Mouse (Mus musculus): ENCODE measurements around the gene Slc30a7. TPM values are rescaled to one million over a fixed set of nuclear protein-coding genes. Genes with fewer than 3 reads are reported as not detected.
"Not testable (repeated sequence)": the region's sequence is repeated elsewhere in the genome, so short reads cannot be mapped to it uniquely, and the experiment has no call there.

Slc30a7 gene
- polyA plus RNA-seq, 1 experiment from 2014 or later, result 21.0 TPM

- no peak overlapping the region for H3K4me3 ChIP-seq
- no peaks in the 10 kb centered on the region for H3K4me1 ChIP-seq
- no peak overlapping the region for H3K27ac ChIP-seq (replicated peaks)
- WGBS, result 92% methylated on average over 6 of the region's 6 CpGs
- H3K27me3 ChIP-seq (ENCODE audit: low read depth, poor library complexity, severe bottlenecking), result no peaks in the 10 kb centered on the region
- no peak for DNase-seq (ENCODE audit: low spot score)
- H3K36me3 ChIP-seq, result peaks cover 43% of the 10 kb centered on the region
- no peaks in the 10 kb centered on the region for H3K9me3 ChIP-seq (replicated peaks)
Measured at GRCm38 (mm10) chr3:115931701-115932100, 75.5 kb downstream of the Slc30a7 start.

DNA sequence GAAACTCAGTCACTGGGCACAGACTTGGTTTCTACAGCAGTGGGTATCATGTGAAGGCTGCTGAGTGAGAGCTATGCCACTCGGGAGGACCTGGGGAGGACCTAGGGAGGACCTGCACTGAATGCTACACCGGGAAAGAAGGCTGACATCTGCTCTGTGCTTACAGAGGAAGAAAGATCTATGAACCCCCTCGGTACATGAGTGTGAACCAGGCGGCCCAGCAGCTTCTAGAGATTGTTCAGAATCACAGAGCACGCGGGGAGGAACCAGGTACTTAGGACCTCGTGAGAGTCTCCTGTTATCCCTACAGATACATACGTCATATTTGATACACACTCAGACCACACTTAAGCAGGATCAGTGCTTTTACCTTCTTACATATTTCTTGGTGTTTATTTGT lies 80.7 kb downstream of the Slc30a7 start:
- Histone ChIP-seq H3K4me3 (no peak overlapping the region), H3K27me3 (ENCODE audit: low read depth, poor library complexity, severe bottlenecking) (no peaks in the 10 kb centered on the region), H3K4me1 (no peaks in the 10 kb centered on the region), H3K9me3 (replicated peaks) (no peaks in the 10 kb centered on the region), H3K27ac (replicated peaks) (no peak overlapping the region), H3K36me3 (peaks cover 50% of the 10 kb centered on the region)
- no peak for DNase-seq (ENCODE audit: low spot score)
- 93% methylated on average over 8 of the region's 8 CpGs for WGBS

DNA sequence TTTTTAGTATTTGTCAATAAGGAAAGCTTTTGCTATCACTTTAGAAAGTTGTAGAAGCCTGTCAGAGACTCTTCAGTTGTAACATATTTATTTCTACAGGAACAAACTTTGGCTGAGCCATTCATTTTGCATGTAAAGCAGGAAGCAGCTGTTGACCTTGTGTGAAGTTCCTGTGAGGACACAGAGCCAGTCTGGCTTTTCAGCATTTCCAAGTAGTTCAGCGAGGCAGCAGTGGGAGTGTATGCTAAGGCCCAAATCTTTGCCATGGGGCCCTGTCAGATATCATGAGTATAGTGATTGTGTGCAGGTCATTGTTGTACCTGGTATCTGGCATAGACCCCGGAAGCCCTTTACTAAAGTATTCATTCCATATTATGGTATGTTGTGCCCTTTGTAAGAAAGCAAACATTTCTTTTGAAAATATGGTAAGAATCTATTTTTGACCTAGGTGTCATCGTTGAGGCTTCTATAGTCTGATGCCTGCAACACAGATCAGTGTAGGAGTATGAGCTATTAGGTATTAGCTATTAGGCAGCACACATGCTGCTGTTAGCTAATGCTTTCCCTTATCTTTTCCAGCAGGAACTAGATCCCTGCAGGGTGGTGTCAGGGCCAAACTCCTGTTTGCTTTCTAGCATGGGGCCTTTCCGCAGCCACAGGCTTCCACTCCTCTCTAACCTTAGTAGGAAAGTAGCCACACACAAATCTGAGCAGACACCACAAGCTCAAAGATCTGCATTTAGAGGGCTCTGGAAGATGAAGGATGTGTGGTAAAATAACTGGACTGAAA lies 82.6 kb downstream of the Slc30a7 start:
- 91% methylated on average over 4 of the region's 4 CpGs for WGBS
- Histone ChIP-seq H3K4me3 (no peak overlapping the region), H3K27ac (replicated peaks) (no peak overlapping the region), H3K36me3 (peaks cover 44% of the 10 kb centered on the region), H3K27me3 (ENCODE audit: low read depth, poor library complexity, severe bottlenecking) (no peaks in the 10 kb centered on the region), H3K4me1 (no peaks in the 10 kb centered on the region), H3K9me3 (replicated peaks) (no peaks in the 10 kb centered on the region)
- DNase-seq (ENCODE audit: low spot score), result no peak

DNA sequence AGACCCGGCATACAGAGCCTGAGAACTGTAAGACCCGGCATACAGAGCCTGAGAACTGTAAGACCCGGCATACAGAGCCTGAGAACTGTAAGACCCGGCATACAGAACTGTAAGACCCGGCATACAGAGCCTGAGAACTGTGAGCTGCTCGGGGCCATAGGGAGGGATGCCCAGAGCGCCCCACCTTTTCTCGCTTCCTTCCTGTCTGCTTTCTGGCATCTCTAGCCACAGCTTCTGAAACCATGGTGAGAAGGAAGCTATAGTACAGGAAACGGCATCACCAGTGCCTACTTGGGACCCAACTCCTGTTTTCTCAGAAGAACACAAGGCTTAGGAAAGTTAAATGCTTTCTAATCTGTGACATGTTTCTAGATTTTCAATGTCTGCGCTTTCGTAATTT lies 99.8 kb downstream of the Slc30a7 start:
- not testable (repeated sequence) for H3K4me1 ChIP-seq; H3K9me3 ChIP-seq (replicated peaks); H3K27ac ChIP-seq (replicated peaks); H3K4me3 ChIP-seq; DNase-seq (ENCODE audit: low spot score); H3K27me3 ChIP-seq (ENCODE audit: low read depth, poor library complexity, severe bottlenecking)
- 94% methylated on average over 11 of the region's 11 CpGs for WGBS
- peaks cover 21% of the 10 kb centered on the region for H3K36me3 ChIP-seq

- DNase-seq (ENCODE audit: low spot score), result no peak
- no peaks in the 10 kb centered on the region for H3K27me3 ChIP-seq (ENCODE audit: low read depth, poor library complexity, severe bottlenecking)
- WGBS, result 99% methylated on average over 4 of the region's 4 CpGs
- H3K9me3 ChIP-seq (replicated peaks), result no peaks in the 10 kb centered on the region
- H3K4me3 ChIP-seq, result no peak overlapping the region
- H3K27ac ChIP-seq (replicated peaks), result no peak overlapping the region
- H3K36me3 ChIP-seq, result peaks cover 32% of the 10 kb centered on the region
- H3K4me1 ChIP-seq, result no peaks in the 10 kb centered on the region
Measured at GRCm38 (mm10) chr3:115905567-115905966, 101.6 kb downstream of the Slc30a7 start.

DNA sequence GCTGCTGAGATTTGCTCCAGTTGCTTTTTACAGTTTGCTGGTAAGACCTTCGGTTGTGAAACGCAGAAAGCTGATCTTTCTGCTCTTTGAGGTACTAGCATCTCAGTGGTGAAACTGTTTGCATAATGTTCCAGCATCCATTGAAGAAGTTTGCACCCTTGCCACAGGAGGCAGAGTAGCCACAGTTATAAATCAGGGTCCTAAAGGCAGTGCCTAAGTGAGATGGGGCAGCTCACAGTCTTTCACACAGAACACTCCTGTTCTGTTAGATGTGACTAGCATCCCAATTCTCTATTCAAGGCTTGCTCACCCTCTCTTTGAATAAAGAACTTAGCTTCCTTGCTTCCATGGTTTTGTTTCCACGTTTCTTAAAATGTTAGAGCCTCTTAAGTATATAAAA lies 102.1 kb downstream of the Slc30a7 start:
- Histone ChIP-seq H3K9me3 (replicated peaks) (no peaks in the 10 kb centered on the region), H3K4me3 (no peak overlapping the region)

DNA sequence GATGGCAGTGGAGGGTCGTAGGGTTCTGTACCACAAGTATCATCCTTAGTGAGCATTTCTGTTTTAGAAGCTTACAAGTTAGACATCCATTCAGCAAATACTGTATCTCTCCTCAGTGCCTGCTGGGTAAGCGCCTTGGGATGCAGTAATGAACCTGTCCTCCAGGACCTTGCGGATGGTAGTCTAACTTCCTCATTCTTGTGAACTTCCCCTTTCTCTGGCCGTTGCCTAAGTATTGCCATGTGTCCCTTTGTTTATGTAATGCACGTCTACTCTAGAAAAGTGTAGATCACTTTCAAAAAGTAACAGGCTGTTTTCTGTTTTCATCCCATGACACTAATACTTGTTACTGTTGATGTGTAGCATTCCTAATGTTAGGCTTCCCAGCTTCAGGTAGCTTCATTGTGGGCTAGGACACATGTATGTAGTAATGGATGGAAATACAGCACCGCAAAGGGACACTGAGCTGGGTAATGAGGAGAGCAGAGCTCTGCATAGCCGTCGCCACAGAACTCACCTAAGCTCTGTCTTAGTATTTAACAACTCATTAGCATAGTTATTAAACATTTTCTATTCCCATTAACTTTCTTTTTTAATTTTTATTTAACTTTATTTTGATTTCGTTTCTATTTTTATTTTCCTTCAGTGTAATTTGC lies 104.8 kb downstream of the Slc30a7 start:
- Histone ChIP-seq H3K9me3 (replicated peaks) (no peaks in the 10 kb centered on the region), H3K36me3 (peaks cover 31% of the 10 kb centered on the region), H3K27me3 (ENCODE audit: low read depth, poor library complexity, severe bottlenecking) (no peaks in the 10 kb centered on the region), H3K4me3 (no peak overlapping the region), H3K27ac (replicated peaks) (no peak overlapping the region), H3K4me1 (no peaks in the 10 kb centered on the region)
- 93% methylated on average over 9 of the region's 9 CpGs for WGBS
- no peak for DNase-seq (ENCODE audit: low spot score)

More for the DNA sequence above, 102.1 kb downstream of the Slc30a7 start:
- no peaks in the 10 kb centered on the region for H3K27me3 ChIP-seq (ENCODE audit: low read depth, poor library complexity, severe bottlenecking)
- no peak overlapping the region for H3K27ac ChIP-seq (replicated peaks)
- WGBS, result 95% methylated on average over 3 of the region's 3 CpGs
- no peak for DNase-seq (ENCODE audit: low spot score)
- no peaks in the 10 kb centered on the region for H3K4me1 ChIP-seq
- peaks cover 35% of the 10 kb centered on the region for H3K36me3 ChIP-seq

DNA sequence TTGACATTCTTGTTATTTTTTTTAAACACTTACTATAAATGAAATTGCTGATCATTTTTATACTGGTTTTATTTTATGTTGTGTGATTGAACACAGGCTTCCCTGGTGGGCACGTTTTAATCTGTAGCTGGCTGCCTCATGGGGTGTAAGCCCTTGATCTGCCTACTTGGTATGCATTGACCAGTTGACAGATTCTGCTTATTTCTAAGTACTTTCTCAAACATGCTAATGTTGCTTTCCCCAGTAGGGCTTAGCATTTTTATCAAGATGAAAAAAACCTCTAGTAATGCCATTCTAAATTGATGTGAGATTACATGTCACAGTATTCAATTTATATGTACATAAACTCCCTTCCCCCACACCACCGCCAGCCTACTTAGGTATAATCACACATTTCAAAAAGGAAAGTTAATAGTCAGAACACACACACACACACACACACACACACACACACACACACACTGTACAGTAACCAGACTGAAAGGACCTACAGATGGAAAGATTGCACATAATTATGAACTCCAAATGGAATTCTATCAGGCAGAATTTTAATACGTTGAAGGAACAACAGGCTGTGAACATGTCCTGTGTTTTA lies 108.8 kb downstream of the Slc30a7 start:
- no peaks in the 10 kb centered on the region for H3K4me1 ChIP-seq
- no peaks in the 10 kb centered on the region for H3K27me3 ChIP-seq (ENCODE audit: low read depth, poor library complexity, severe bottlenecking)
- H3K9me3 ChIP-seq (replicated peaks), result no peaks in the 10 kb centered on the region
- no peak for DNase-seq (ENCODE audit: low spot score)
- peaks cover 31% of the 10 kb centered on the region for H3K36me3 ChIP-seq
- no peak overlapping the region for H3K27ac ChIP-seq (replicated peaks)
- 80% methylated on average over 3 of the region's 3 CpGs for WGBS
- H3K4me3 ChIP-seq, result no peak overlapping the region

- Histone ChIP-seq H3K9me3 (replicated peaks) (no peaks in the 10 kb centered on the region), H3K27me3 (ENCODE audit: low read depth, poor library complexity, severe bottlenecking) (no peaks in the 10 kb centered on the region), H3K36me3 (peaks cover 19% of the 10 kb centered on the region), H3K4me3 (no peak overlapping the region), H3K4me1 (peaks cover 4% of the 10 kb centered on the region), H3K27ac (replicated peaks) (no peak overlapping the region)
- no peak for DNase-seq (ENCODE audit: low spot score)
- WGBS, result 88% methylated on average over 2 of the region's 2 CpGs
Measured at GRCm38 (mm10) chr3:115893166-115893565, 114.0 kb downstream of the Slc30a7 start.

DNA sequence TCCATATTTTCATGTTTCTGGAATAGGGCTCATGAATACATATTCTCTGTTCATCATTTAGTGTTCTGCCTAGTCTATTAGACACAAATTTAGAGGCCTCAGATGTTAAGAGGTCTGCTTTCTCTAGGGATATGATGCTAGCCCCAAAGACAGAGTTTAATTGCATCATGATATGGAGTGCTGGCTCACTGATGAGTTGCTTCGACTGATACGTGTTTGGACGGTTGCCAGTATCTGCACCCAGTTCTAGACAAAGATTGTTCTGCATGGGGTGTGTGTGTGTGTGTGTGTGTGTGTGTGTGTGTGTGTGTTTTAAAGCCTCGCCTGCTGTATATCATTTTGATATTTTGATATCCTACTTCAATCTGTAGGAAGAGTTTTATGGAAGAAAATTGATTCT lies 114.9 kb downstream of the Slc30a7 start:
- Histone ChIP-seq H3K9me3 (replicated peaks) (no peaks in the 10 kb centered on the region), H3K36me3 (peaks cover 19% of the 10 kb centered on the region), H3K27ac (replicated peaks) (no peak overlapping the region), H3K4me1 (peaks cover 4% of the 10 kb centered on the region), H3K4me3 (no peak overlapping the region), H3K27me3 (ENCODE audit: low read depth, poor library complexity, severe bottlenecking) (no peaks in the 10 kb centered on the region)
- 92% methylated on average over 4 of the region's 4 CpGs for WGBS
- DNase-seq (ENCODE audit: low spot score), result no peak

Small RNAs within 50 kb of the gene (microRNA-seq; reads per million reads assigned to microRNA genes)
- not detected for gene Mir669n

Other genes starting within 250 kb of the Slc30a7 start
- 29.5 and 31.0 TPM in 2 replicates for gene Dph5, start 119.6 kb downstream of the Slc30a7 start, polyA plus RNA-seq (2016; fragmentation: Nextera tagmentation; extraction: Ambion mirVana)
- gene Extl2, start 56 bp upstream of the Slc30a7 start, polyA plus RNA-seq (2016; fragmentation: Nextera tagmentation; extraction: Ambion mirVana), result 23.5 and 24.3 TPM in 2 replicates
- 30.2 and 47.0 TPM in 2 replicates for gene Vcam1, start 122.3 kb upstream of the Slc30a7 start, polyA plus RNA-seq (2016; fragmentation: Nextera tagmentation; extraction: Ambion mirVana)
- gene Gpr88, start 246.1 kb upstream of the Slc30a7 start, polyA plus RNA-seq (2016; fragmentation: Nextera tagmentation; extraction: Ambion mirVana), result not detected in 2 replicates